Mouse (Mus musculus) erythroblast, embryonic 14.5 days (primary cell): Measurements from ENCODE around the gene Ngfr.

Experiments
- GATA1 ChIP-seq: IDR thresholded peaks from 2 replicates; pipeline ENCODE4 v1.6.1; 2012; ENCODE audit warnings: low read length, inconsistent platforms, mixed read lengths
- TAL1 ChIP-seq: IDR thresholded peaks from 3 replicates; pipeline ENCODE4 v1.6.1; 2012; ENCODE audit warnings: low read length, inconsistent platforms, mixed read lengths

GRCm38 (mm10) chr11:95619886-95620444 lies 32.4 kb upstream of the Ngfr start:
- TF ChIP-seq TAL1 (no peak), GATA1 (no peak)
